Mouse (Mus musculus) kidney, adult 2 months (tissue): ENCODE measurements at regions not wholly inside any gene's neighbourhood (a gene's known extent, or its start where the extent isn't known, plus 50 kb on each side); places are given as distances from the start of the nearest gene placed in this dataset.

Source experiments
- DNase-seq: peaks from one replicate; pipeline ENCODE4 v3.0.0; 2021
- H3K27ac ChIP-seq: fragments of 200-500 bp; 2 replicates; pipeline ENCODE4 v1.5.1; 2012; ENCODE audit warnings: low read depth, low read length, control low read depth, inconsistent platforms; ENCODE audit not compliant: insufficient read depth
- H3K27me3 ChIP-seq: fragments of 200-500 bp; replicated peaks from 2 replicates; pipeline ENCODE4 v1.6.1; 2012; ENCODE audit warnings: mild to moderate bottlenecking, moderate library complexity, low read length, inconsistent platforms; ENCODE audit not compliant: control insufficient read depth, insufficient read depth
- H3K36me3 ChIP-seq: fragments of 200-500 bp; 2 replicates; pipeline ENCODE4 v1.6.1; 2012; ENCODE audit warnings: mild to moderate bottlenecking, moderate library complexity, low read length, inconsistent platforms; ENCODE audit not compliant: control insufficient read depth, insufficient read depth
- H3K4me1 ChIP-seq: fragments of 200-500 bp; 2 replicates; pipeline ENCODE4 v1.6.1; 2011; ENCODE audit warnings: low read length; ENCODE audit not compliant: control insufficient read depth, insufficient read depth
- H3K4me3 ChIP-seq: fragments of 200-500 bp; 2 replicates; pipeline ENCODE4 v1.5.1; 2011; ENCODE audit warnings: mild to moderate bottlenecking, low read depth, low read length, control low read depth; ENCODE audit not compliant: insufficient read depth
- CTCF ChIP-seq: fragments of 200-500 bp; conservative IDR thresholded peaks from 2 replicates; pipeline ENCODE4 v1.5.1; 2011; ENCODE audit warnings: low read depth, mild to moderate bottlenecking, control low read depth, low read length, moderate library complexity, mixed read lengths; ENCODE audit not compliant: insufficient read depth, insufficient read length
- POLR2A ChIP-seq: fragments of 200-500 bp; IDR thresholded peaks from one replicate; pipeline ENCODE4 v1.6.1; 2011; ENCODE audit warnings: low read depth, low read length, control low read depth
- WGBS: fragments of 180-500 bp; shearing (Covaris S2); methylation state at CpG from one replicate; pipeline ENCODE4 v1.1.7; 2018; 5-methylcytosine and 5-hydroxymethylcytosine counted together

- TF ChIP-seq POLR2A (no peak), CTCF (no peak)
- no peaks in the 10 kb centered on the region for H3K36me3 ChIP-seq
- no peaks in the 10 kb centered on the region for H3K4me1 ChIP-seq
- no peak overlapping the region for H3K4me3 ChIP-seq
- no peak for DNase-seq
- 22% methylated on average over 9 of the region's 9 CpGs for whole genome bisulfite sequencing
- H3K27ac ChIP-seq = no peak overlapping the region
- no peaks in the 10 kb centered on the region for H3K27me3 ChIP-seq
Measured at GRCm38 (mm10) chr4:131266764-131267163, 322.6 kb downstream of the Matn1 start.

- TF ChIP-seq CTCF (no peak), POLR2A (no peak)
- DNase-seq = peak; percentile 77
- 27% methylated on average over 10 of the region's 10 CpGs for WGBS
Measured at GRCm38 (mm10) chr4:131267760-131268159, 323.6 kb downstream of the Matn1 start.

GRCm38 (mm10) chr4:131270192-131270591 is 326.0 kb downstream of the Matn1 start:
- no peak for TF ChIP-seq POLR2A
- no peak; the same call in 1 of the 2 replicates for TF ChIP-seq CTCF
- Histone ChIP-seq H3K36me3 (no peaks in the 10 kb centered on the region), H3K27me3 (no peaks in the 10 kb centered on the region), H3K4me3 (no peak overlapping the region), H3K27ac (no peak overlapping the region), H3K4me1 (0 out of 2 replicates have a peak, but pooled peaks cover 3% of the 10 kb centered on the region)
- no peak for DNase-seq
- 32% methylated on average over 7 of the region's 7 CpGs for WGBS

More at GRCm38 (mm10) chr4:131267760-131268159, 323.6 kb downstream of the Matn1 start:
- H3K27ac ChIP-seq = no peak overlapping the region
- H3K4me3 ChIP-seq = no peak overlapping the region
- H3K4me1 ChIP-seq = 0 out of 2 replicates have a peak, but pooled peaks cover 3% of the 10 kb centered on the region
- H3K27me3 ChIP-seq = no peaks in the 10 kb centered on the region
- H3K36me3 ChIP-seq = no peaks in the 10 kb centered on the region

GRCm38 (mm10) chr4:131272060-131272459 is 327.9 kb downstream of the Matn1 start:
- 64% methylated on average over 7 of the region's 7 CpGs for whole genome bisulfite sequencing

GRCm38 (mm10) chr4:131293560-131293959 is 349.4 kb downstream of the Matn1 start:
- Histone ChIP-seq H3K27ac (no peak overlapping the region), H3K36me3 (no peaks in the 10 kb centered on the region), H3K4me1 (no peaks in the 10 kb centered on the region), H3K27me3 (no peaks in the 10 kb centered on the region), H3K4me3 (no peak overlapping the region)
- WGBS = 93% methylated on average over 2 of the region's 2 CpGs
- TF ChIP-seq POLR2A (no peak), CTCF (no peak)
- no peak for DNase-seq

More at GRCm38 (mm10) chr4:131272060-131272459, 327.9 kb downstream of the Matn1 start:
- Histone ChIP-seq H3K4me1 (0 out of 2 replicates have a peak, but pooled peaks cover 3% of the 10 kb centered on the region), H3K36me3 (no peaks in the 10 kb centered on the region), H3K27ac (no peak overlapping the region), H3K4me3 (no peak overlapping the region), H3K27me3 (no peaks in the 10 kb centered on the region)
- no peak for TF ChIP-seq POLR2A
- no peak for TF ChIP-seq CTCF
- DNase-seq = peak; percentile 52

- 65% methylated on average over 14 of the region's 14 CpGs for WGBS
- TF ChIP-seq CTCF = no peak
- TF ChIP-seq POLR2A = no peak
- Histone ChIP-seq H3K4me3 (no peak overlapping the region), H3K27me3 (no peaks in the 10 kb centered on the region), H3K4me1 (no peaks in the 10 kb centered on the region), H3K27ac (peak overlapping the region; percentile 80), H3K36me3 (no peaks in the 10 kb centered on the region)
- peak; percentile 81 for DNase-seq
Measured at GRCm38 (mm10) chr4:131298011-131298674, 354.0 kb downstream of the Matn1 start.

GRCm38 (mm10) chr4:131303936-131304335 is 359.8 kb downstream of the Matn1 start:
- H3K4me3 ChIP-seq = no peak overlapping the region
- no peak overlapping the region for H3K27ac ChIP-seq
- no peaks in the 10 kb centered on the region for H3K27me3 ChIP-seq
- 90% methylated on average over 3 of the region's 3 CpGs for WGBS
- TF ChIP-seq POLR2A (no peak), CTCF (no peak)
- H3K36me3 ChIP-seq = no peaks in the 10 kb centered on the region
- H3K4me1 ChIP-seq = no peaks in the 10 kb centered on the region
- DNase-seq = peak; percentile 26
